Mouse (Mus musculus) olfactory bulb, adult 2 months (tissue): ENCODE measurements around the gene Kcnj1. TPM values are rescaled to one million over a fixed set of nuclear protein-coding genes. Genes with fewer than 3 reads are reported as not detected.
A peak's percentile ranks its signal among the peaks of the same experiment; 100 is the strongest.

Source experiments
- H3K27ac ChIP-seq: fragments of 200-500 bp; 2 replicates; pipeline ENCODE4 v1.5.1; 2012; ENCODE audit warnings: low read depth, low read length; ENCODE audit not compliant: insufficient read depth
- H3K4me1 ChIP-seq: fragments of 200-500 bp; 2 replicates; pipeline ENCODE4 v1.6.1; 2012; ENCODE audit warnings: low read length; ENCODE audit not compliant: control insufficient read depth, insufficient read depth
- H3K4me3 ChIP-seq: fragments of 200-500 bp; 2 replicates; pipeline ENCODE4 v1.5.1; 2012; ENCODE audit warnings: mild to moderate bottlenecking, low read depth, low read length, moderate library complexity; ENCODE audit not compliant: insufficient read depth
- CTCF ChIP-seq: fragments of 200-500 bp; IDR thresholded peaks from 2 replicates; pipeline ENCODE4 v1.5.1; 2012; ENCODE audit warnings: low read depth, mild to moderate bottlenecking, low read length, moderate library complexity; ENCODE audit not compliant: insufficient read depth
- POLR2A ChIP-seq: fragments of 200-500 bp; IDR thresholded peaks from 2 replicates; pipeline ENCODE4 v1.6.1; 2012; ENCODE audit warnings: mild to moderate bottlenecking, low read depth, low read length, moderate library complexity; ENCODE audit not compliant: insufficient read depth
- WGBS: fragments of 180-500 bp; shearing (Covaris S2); methylation state at CpG from one replicate; pipeline ENCODE4 v1.1.7; 2018; 5-methylcytosine and 5-hydroxymethylcytosine counted together
- polyA plus RNA-seq: library from polyadenylated mRNA; stranded (reverse); fragments of >200 nt; gene quantifications from 2 replicates; pipeline ENCODE4 v1.2.4, GENCODE M21; 2012; ENCODE audit warnings: low replicate concordance; ENCODE audit not compliant: missing spikeins, insufficient read depth, insufficient read length

Gene Kcnj1
- polyA plus RNA-seq, 1 experiment = not detected

DNA sequence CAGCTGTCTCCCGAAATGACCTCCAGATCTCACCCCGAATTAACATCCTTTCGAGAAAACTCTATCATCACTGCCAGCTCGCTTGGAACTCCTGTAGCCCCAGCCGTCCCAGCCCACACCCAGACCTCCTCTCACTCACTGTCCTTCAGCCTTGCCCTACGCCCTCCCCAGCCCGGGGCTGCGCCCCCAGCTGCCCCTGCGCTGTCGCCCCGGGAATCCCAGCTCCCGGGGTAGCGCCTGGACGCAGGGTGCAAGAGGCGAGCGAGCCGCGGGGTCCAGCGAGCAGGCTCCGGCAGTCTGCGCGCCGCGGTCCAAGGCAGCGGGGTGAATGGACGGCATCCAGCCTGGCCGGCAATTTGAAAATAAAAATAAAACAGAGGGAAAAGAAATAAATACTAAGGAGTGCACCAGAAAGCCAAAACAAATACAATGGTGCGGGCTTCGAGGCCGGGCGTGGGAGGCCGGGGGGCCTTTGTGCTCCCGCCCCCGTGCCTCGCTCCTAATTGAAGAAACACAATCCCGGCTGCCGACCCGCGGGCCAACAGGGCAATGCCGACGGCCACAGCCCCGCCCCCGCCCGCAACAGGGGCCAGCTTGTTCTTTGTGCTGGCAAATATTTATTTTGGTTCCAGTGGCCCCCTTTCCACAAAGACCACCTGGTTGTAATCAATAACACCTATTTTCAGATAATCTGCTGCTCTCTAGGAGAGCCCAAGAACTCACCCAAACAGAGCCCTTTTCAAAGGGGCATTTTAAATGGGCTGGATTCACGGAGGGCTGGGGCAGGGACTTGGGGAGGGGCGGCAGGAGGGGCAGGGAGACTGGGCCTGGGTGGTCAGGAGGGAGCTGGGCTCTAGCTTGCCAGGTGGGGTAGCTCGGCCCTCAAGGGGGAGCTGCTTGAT lies 37.0 kb downstream of the Kcnj1 start:
- Histone ChIP-seq H3K4me3 (peak overlapping the region; percentile 41), H3K4me1 (peaks cover 7% of the 10 kb centered on the region), H3K27ac (no peak overlapping the region)
- WGBS = 6% methylated on average over 47 of the region's 47 CpGs
- no peak for TF ChIP-seq POLR2A
- no peak for TF ChIP-seq CTCF

DNA sequence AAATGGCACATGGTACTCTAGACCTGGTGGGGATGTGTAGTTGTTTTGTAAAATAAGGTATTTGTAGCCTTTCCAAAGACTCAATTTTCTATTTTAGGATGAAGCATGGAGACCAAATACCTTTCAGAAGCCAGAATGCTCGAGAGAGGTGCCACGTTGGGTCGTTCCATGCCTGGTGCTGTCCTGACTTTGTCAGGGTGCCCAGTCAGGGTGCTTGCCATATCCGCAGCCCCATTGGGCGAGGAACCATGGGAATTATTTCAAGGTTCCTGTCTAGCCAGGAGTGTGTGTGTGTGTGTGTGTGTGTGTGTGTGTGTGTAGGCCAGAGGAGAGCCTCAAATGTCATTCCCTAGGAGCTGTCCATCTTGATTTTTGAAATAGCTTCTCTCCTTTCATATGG lies 38.4 kb downstream of the Kcnj1 start:
- 95% methylated on average over 5 of the region's 5 CpGs for WGBS

DNA sequence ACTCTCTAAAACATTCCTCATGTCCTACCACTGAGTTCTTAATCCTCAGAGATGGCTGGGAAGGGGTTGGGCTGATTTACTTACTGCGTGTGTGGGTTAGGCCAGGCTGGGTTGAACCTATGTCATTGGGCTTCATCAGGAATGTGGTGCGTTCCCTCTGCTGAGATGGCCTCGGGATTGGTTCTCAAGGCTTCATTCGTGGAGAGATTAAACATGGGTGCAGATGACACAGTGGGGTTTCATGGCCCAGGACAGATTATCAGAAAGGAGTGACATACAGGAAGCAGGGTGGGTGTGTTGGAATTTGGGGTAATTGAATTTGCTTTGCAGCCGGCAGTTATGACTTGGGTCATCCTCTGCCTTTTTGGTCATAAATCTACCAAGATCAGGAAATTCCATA lies 39.2 kb downstream of the Kcnj1 start:
- Histone ChIP-seq H3K27ac (no peak overlapping the region), H3K4me3 (no peak overlapping the region), H3K4me1 (peaks cover 7% of the 10 kb centered on the region)
- TF ChIP-seq CTCF (no peak), POLR2A (no peak)
- WGBS = 95% methylated on average over 5 of the region's 5 CpGs

More for the DNA sequence above, 38.4 kb downstream of the Kcnj1 start:
- Histone ChIP-seq H3K27ac (no peak overlapping the region), H3K4me3 (no peak overlapping the region), H3K4me1 (peaks cover 7% of the 10 kb centered on the region)
- TF ChIP-seq CTCF (no peak), POLR2A (no peak)

DNA sequence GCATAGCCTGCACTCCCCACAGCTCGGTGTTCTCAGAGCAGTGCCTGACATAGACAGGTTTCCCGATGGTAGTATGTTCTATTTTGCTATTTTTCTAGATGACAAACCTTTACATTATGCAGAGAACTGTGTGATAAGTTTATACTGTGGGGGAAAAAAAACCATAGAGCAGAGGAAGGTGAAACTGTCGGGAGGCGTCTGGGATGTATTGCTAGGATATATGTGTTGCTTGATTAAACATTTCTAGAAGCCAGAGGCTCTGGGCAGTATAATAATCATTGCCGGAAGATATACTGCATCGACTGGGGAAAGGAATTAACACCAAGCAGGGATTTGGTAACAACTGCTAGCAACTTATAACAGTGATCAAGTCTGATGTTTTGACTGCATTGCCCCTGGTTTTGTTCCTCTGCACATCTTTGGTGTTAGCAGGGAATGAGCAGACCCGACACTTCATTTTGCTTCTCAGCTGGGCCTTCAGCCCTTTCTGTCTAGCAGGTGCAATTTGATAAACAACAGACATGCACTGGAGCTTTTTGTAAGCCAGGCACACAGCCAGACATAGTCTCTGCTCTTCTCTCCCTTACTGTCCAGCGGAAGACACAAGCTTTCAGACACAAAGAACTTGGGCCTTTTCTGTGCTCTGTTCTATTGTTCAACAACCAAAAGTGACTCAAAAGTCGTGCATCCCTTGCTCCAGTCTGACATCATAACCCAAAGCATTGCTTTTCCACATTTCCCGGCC lies 40.7 kb downstream of the Kcnj1 start:
- WGBS = 76% methylated on average over 10 of the region's 10 CpGs
- TF ChIP-seq CTCF = no peak
- no peak for TF ChIP-seq POLR2A

DNA sequence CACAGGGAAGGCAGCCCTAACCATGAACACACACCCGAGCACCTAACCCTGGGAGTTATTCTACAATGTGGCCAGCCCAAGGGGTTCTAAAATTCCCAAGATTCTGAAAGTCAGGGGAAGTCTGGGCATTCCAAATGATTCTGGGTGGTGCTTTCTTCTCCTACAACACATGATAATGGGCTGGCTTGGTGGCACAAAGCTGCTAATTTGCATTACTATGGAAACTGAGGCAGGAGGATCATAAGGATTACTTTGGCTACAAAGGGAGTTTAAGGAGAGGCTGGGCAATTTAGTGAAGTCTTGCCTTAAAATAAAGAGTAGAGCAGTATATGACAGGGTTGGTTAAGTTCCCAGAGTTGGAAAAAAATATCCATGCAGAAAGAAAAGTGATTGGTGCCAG lies 42.7 kb downstream of the Kcnj1 start:
- 83% methylated on average over 1 of the region's 1 CpGs for WGBS
- TF ChIP-seq CTCF (no peak), POLR2A (no peak)
- H3K27ac ChIP-seq = no peak overlapping the region
- no peaks in the 10 kb centered on the region for H3K4me1 ChIP-seq
- H3K4me3 ChIP-seq = no peak overlapping the region

More for the DNA sequence above, 40.7 kb downstream of the Kcnj1 start:
- H3K4me1 ChIP-seq = peaks cover 7% of the 10 kb centered on the region
- no peak overlapping the region for H3K4me3 ChIP-seq
- no peak overlapping the region for H3K27ac ChIP-seq

- 94% methylated on average over 3 of the region's 3 CpGs for WGBS
- no peaks in the 10 kb centered on the region for H3K4me1 ChIP-seq
- TF ChIP-seq CTCF (no peak), POLR2A (no peak)
- H3K4me3 ChIP-seq = no peak overlapping the region
- no peak overlapping the region for H3K27ac ChIP-seq
Measured at GRCm38 (mm10) chr9:32415952-32416351, 43.7 kb downstream of the Kcnj1 start.

GRCm38 (mm10) chr9:32417466-32418116 lies 45.3 kb downstream of the Kcnj1 start:
- no peak overlapping the region for H3K4me3 ChIP-seq
- WGBS = 50% methylated on average over 8 of the region's 8 CpGs
- H3K4me1 ChIP-seq = no peaks in the 10 kb centered on the region
- TF ChIP-seq CTCF (no peak), POLR2A (no peak)
- no peak overlapping the region for H3K27ac ChIP-seq

GRCm38 (mm10) chr9:32420711-32421110 lies 48.4 kb downstream of the Kcnj1 start:
- Histone ChIP-seq H3K27ac (no peak overlapping the region), H3K4me1 (no peaks in the 10 kb centered on the region), H3K4me3 (no peak overlapping the region)
- no peak for TF ChIP-seq CTCF
- no peak for TF ChIP-seq POLR2A

- no peak for TF ChIP-seq POLR2A
- TF ChIP-seq CTCF = no peak
- 83% methylated on average over 7 of the region's 7 CpGs for WGBS
- no peaks in the 10 kb centered on the region for H3K4me1 ChIP-seq
- H3K27ac ChIP-seq = no peak overlapping the region
- H3K4me3 ChIP-seq = no peak overlapping the region
Measured at GRCm38 (mm10) chr9:32425321-32425720, 53.0 kb downstream of the Kcnj1 start.
